8 mouse cellular contexts compared by ENCODE assay signal in the genomic region with DNA sequence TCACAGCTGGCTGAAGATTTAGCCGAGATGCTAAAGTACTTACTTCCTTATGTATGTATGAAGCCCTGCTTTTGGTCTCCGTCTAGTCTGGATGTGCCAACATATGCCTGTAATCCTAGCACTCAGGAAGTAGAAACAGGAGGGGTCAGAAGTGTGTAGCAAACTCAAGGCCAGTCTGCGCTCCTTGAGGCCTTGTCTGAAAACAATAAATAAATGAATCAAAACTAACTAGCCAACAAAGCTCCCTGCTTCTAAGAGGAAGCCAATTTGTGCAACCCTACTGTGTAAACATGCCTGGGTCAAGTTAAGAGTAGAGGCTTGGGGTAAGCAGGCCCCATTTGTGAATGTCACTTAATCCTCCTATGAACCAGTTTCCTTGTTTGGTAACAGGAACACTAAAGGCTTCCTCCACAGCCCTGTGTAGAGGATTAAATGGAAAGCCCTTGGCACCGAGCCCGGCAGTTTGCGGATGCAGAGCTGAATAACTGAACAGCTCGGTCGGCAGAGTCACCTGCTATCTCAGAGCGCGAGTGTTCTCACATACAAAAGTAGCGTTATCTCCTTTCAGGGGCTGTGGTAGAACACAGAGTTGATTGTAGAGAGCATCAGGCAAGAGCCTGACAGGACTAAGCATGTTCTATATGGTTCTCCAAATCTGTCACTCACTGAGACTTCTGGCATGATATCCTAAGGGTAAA.
DNase-seq lines count a peak whose midpoint lies in the region.

No protein-coding gene starts in this region.

- intact Hi-C loops in heart, postnatal 14 days (cut with DNase I) = no loop called here

- peak; percentile 65 for DNase-seq in NIH3T3 (ENCODE audit: low read depth)
- peak; percentile 65 for DNase-seq in cerebellum, adult 11 months
- peak; percentile 35 for DNase-seq in forelimb bud, embryonic 11.5 days (ENCODE audit: low read depth, low spot score)
- peak; percentile 88 to 89 for DNase-seq in heart, postnatal 14 days
- peak; percentile 69 for DNase-seq in layer of hippocampus, adult 9-10 months (ENCODE audit: low spot score)
- peak; percentile 84 for DNase-seq in lung, postnatal 10 days
- peak; percentile 92 for DNase-seq in retina, postnatal 1 day
- DNase-seq in urinary bladder, postnatal 4 days (ENCODE audit: low spot score in 2 of 2) = peak; percentile 77 to 89

Comparison
In these comparisons a context has a peak if more than half of its experiments do, and no peak if none do; other contexts are left out.
1. Peak in every context shown above with its lines: DNase-seq.
2. DNase-seq: peak in every context shown above with its lines; median percentile 92 in retina, postnatal 1 day; 88 in heart, postnatal 14 days; 84 in lung, postnatal 10 days; 83 in urinary bladder, postnatal 4 days; 69 in layer of hippocampus, adult 9-10 months; 65 in NIH3T3; 65 in cerebellum, adult 11 months; 35 in forelimb bud, embryonic 11.5 days.